Mouse (Mus musculus) brain, embryonic 14.5 days (tissue): ENCODE results near the gene Naa15. TPM values are rescaled to one million over a fixed set of nuclear protein-coding genes. Genes with fewer than 3 reads are reported as not detected.

Experiments
- DNase-seq: peaks from one replicate; pipeline ENCODE4 v3.0.0-alpha.2; 2011; ENCODE audit warnings: low read depth
- CTCF ChIP-seq: fragments of 200-500 bp; IDR thresholded peaks from 2 replicates; pipeline ENCODE4 v1.5.1; 2012; ENCODE audit warnings: inconsistent platforms, mild to moderate bottlenecking, moderate library complexity, borderline replicate concordance; ENCODE audit not compliant: insufficient read depth, insufficient read length; ENCODE audit errors: extremely low read depth
- POLR2A ChIP-seq: fragments of 200-500 bp; IDR thresholded peaks from 2 replicates; pipeline ENCODE4 v1.6.1; 2012; ENCODE audit warnings: mild to moderate bottlenecking, inconsistent platforms, borderline replicate concordance; ENCODE audit not compliant: poor library complexity, insufficient read depth, insufficient read length, severe bottlenecking; ENCODE audit errors: extremely low read depth
- polyA plus RNA-seq: library from polyadenylated mRNA; depleted of rRNA; stranded (reverse); fragments of >200 nt; gene quantifications from 2 replicates; pipeline ENCODE4 v1.2.3, GENCODE M21; 2012; rRNA removed

Gene Naa15
- polyA plus RNA-seq = 25.0 and 31.7 TPM in 2 replicates

DNA sequence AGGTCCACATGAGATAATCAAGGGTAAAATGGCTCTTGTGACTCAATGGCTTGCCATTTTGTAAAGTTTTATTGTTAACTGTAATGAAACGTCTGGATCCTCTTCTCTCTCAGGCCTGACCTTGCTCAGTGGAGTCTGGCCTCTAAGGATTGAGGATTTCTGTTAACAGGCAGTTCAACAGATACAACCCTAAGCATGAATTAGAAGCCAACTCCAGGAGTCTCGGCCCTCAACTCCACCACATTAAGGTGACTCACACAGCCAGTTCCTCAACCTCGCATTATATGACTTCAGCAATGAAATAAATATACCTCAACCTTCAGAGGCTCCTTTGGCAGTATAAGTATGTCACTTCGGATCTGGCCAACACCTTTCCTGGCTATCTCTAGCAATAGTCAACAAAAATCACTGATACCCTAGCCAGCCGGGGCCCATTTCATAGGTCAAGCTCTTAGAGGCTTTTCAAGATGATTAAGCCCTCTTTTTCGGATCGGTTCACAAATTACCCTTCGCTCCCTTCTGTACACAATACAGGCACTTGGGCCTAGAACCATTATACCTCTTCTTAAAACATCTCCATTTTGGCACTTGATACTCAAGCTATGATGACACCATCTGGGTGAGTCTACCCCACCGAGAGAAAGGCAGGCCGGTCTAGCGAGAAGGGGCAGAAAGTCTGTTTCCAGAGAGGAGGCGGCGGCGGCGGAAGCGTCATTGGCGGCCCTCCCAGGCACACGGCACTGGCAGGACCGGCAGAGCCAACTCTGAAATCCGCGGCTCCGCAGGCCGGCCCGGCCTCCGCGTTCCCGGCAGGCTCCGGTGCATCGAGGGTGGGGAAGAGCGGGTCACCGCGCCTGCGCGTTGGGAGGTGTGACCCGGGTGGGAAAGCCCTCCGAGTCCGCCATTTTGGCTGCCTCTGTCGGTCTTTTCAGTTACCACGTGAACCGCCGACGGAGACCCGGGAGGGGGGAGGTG lies at the start of gene Naa15:
Gene Naa15, plus strand, starts transcription at position 51 of the 975 bp plus-strand sequence.
- TF ChIP-seq CTCF = no peak
- peak; percentile 93 for TF ChIP-seq POLR2A
- peak; percentile 98 for DNase-seq

DNA sequence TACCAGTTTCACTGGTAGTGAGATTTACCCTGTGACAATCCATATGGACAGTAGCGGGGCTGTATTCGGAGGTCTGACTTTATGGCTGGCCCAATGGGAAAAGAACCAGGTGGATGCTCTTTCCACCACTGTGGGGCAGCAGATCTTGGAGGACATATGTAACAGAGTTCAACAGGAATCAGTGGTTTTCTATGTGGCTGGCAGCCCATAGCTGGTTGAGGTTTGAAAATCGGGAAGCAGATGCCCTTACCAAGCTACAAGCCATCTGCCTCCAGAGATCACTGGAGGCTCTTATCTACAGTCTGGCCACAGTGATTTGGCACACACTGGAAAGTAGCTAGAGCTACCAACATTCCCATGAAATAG lies 49.4 kb upstream of the Naa15 start:
- TF ChIP-seq CTCF (no peak), POLR2A (no peak)
- no peak for DNase-seq

DNA sequence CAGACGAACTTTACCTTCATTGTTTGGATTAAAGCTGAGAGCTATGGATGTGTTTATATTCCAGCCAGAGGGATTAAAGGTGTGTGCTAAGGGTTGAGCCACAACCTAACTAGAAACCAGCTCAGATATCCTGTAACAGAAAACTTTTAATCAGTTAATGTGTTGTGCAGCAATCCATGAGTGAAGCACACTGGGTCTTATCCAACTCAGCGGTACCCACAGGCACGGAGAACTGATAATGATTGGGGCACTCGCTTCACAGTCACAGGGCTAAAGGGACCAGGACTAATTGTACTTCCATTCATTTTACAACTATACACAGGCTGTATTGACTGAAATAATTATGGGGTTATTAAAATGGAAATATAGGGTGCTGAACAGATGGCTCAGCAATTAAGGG lies 48.0 kb upstream of the Naa15 start:
- TF ChIP-seq POLR2A (no peak), CTCF (no peak)
- DNase-seq = peak; percentile 30

DNA sequence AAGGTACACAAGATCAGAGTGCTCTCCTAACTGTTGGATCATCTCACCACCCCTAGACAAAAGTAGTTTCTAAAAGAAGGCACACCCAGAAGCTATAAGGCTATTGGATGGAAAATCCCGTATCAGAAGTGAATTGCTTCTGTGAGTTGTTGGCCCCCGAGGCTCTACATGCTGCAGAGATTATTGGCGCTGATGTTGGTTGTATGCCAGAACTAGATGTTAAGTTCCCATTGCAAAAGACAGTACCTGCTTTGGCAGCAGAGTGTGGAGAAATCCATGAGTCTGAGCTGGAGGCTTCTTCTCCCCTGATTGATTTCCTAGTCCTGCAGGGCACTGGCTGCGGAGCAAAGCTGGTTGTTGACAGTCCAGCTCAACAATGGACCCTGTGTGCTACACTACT lies 46.9 kb upstream of the Naa15 start:
- TF ChIP-seq POLR2A = no peak
- no peak for TF ChIP-seq CTCF
- no peak for DNase-seq

DNA sequence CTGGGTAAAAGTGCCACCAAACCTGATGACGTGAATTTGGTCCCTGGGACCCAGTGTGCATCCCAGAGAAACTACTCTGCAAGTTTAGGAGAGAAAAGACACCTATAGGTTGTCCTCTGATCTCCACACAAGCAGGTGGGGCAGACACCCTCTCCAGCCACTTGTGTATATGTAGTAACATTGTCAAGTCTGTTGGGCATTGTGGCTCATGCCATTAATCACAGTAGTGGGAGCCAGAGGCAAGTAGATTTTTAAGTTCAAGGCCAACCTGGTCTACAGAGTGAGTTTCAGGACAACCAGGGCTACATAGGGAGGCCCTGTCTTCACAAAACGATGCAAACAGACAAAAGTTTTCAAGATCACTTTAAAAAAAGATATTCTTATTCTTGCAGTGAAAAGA lies 43.1 kb upstream of the Naa15 start:
- TF ChIP-seq POLR2A = no peak
- TF ChIP-seq CTCF = no peak
- no peak for DNase-seq

DNA sequence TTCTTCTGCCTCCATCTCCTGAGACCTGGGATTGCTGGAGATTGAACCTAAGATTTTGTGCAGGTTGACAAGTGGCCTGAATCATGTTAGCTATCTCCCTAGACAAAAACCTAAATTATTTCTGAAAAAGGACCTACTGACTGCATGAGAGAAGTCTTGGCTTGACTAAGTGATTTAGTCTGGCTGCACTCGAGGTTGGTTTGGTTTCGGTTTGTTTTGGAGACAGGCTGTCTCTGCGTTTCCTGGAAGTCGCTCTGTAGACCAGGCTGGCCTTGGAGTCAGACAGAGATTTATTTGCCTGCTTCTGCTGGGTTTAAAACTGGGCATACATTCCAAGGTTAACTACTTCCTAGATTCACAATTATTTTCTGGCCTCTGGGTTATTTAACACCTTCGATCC lies 42.1 kb upstream of the Naa15 start:
- DNase-seq = no peak

DNA sequence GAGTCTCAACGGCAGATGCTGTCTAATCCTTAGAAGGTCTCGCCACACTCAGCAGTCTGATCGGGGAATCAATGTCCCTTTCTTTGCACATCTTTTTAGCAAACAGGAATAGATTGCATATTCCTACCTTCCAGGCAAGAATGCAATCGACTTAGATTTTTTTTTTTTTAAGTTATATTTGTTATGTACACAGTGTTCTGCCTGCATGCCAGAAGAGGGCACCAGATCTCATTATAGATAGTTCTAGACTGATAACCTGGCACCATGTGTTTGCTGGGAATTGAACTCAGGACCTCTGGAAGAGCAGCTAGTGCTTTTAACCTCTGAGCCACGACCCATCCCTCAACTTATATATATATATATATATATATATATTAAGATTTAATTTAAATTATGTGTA lies 41.4 kb upstream of the Naa15 start:
- TF ChIP-seq POLR2A (no peak), CTCF (no peak)
- DNase-seq = no peak

More for the DNA sequence above, 42.1 kb upstream of the Naa15 start:
- no peak for TF ChIP-seq POLR2A
- no peak for TF ChIP-seq CTCF

DNA sequence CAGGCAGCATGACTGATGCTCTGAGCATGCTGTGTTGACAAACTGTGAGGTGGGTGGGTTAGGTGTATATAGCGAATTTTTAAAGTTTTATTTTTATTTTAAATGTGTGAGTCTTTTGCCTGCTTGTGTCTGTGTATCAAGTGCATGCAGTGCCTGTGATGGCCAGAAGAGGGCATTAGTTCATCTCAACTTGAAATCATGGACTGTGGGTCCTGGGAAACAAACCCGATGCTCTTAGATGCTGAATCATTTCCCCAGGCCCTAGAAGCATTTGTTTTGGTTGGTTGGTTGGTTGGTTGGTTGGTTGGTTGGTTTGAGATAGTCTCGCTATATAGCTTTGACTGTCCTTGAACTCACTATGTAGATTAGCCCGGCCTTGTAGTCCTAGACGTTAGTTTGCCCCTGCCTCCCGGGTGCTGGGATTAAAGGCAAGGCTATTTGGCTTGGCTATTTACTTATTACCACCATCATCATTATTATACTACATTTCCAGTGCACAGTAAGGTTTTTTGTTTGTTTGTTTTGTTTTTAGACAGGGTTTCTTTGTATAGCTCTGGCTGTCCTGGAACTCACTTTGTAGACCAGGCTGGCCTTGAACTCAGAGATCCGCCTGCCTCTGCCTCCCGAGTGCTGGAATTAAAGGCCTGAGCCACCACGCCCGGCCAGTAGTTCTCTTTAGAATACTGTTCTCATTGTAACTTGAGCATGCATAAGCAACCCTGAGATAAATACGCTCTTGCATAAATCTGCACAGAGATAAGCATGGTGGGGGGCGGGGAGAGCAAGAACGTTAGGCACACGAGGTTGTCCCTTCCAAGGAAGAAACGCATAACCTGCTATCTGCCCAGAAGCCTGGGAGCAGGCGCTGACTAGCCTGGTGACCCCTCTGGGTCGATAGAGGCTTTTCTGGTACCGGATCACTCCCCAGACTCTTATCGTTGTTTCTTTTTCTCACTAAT lies 39.4 kb upstream of the Naa15 start:
- TF ChIP-seq POLR2A = no peak
- peak; percentile 57; the same call in 1 of the 2 replicates for TF ChIP-seq CTCF
- peak; percentile 46 for DNase-seq

DNA sequence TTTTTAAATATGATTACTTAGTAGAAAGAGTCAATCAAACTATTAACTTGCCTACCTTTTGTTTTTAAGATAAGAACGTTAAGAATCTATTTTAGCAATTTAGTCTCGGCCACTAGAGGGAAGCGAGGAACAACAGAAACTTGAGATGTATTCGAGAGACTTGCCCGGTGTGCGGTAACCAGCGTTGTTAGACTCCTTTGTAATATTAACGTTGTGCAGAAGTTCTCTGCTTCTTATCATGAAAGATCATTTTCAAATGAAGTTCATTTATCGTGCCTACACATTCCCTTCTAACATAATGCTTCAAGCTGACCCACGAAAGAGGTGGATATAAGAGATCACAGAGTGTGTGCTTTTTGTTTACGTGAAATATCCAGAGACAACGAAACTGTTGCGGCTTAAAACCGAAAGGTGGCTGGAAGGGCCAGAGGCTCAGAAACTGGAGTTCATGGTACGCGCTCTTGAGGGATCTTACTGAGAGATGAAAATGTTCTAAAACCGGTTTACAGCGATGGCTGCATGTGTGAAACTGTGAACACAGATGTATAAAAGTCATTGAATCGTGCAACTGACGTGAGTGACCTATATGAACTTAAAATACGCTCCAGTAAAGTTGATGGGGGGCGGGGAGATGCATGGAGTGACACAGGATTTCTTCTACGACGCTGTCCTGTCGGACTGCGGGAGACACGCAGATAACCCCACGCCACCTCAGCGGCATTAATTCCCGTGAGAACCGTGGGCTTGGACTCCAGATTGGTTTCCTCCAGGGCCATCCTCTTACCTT lies 36.9 kb upstream of the Naa15 start:
- TF ChIP-seq POLR2A = no peak
- peak; percentile 47; the same call in 1 of the 2 replicates for TF ChIP-seq CTCF
- DNase-seq = peak; percentile 75

DNA sequence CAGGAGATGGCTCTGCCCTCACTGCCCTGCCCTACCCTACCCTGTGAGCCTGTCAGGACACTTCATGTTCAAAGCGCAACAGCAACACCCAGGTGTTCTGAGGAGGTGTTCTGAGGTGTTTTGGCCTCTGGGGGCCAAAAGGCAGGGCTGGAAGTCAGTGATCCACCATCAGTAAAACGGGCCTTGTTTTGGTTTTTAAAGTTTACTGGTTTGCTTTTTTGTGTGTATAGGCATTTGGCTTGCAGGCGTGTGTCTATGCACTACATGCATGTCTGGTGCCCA lies 36.3 kb upstream of the Naa15 start:
- no peak for DNase-seq
- TF ChIP-seq CTCF (no peak), POLR2A (no peak)

DNA sequence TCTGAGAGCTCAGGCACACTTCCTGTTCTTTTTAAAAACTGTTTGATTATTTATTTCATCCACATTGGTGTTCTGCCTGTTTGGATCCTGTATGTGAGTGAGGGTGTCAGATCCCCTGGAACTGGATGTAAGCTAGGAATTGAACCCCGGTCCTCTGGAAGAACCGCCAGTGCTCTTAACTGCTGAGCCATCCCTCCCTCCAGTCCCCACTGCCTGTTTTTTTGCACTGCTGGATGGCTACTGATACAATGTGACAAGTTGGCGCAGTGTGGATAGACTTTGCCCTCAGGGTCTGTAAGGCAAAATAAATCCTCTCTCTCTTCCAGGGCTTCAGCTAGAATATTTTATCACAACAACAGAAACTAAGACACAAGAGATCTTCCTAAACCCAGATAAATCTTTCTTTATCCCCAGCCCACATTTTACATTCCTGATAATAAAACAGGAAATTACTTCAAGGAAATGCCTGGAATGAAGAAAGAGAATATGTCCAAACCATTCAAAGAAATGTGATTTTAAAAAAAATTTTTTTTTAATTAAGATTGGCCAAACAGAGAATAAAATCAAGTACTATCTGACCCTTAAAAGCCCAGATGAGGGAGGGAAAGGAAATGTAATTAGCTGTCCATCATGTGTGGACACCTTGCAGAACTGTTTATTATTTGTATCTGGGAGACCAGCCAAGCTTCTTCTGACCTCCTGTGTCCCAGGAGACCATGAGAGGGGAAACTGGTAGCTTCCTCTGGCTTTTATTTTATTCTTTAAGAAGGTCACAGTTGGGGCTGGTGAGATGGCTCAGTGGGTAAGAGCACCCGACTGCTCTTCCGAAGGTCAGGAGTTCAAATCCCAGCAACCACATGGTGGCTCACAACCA lies 34.9 kb upstream of the Naa15 start:
- DNase-seq = peak; percentile 30
- TF ChIP-seq CTCF (no peak), POLR2A (no peak)
